Mouse (Mus musculus): Measurements from ENCODE around the gene Ttll11. TPM values are rescaled to one million over a fixed set of nuclear protein-coding genes. Genes with fewer than 3 reads are reported as not detected.
A peak's percentile ranks its signal among the peaks of the same experiment; 100 is the strongest.

Gene Ttll11
- polyA plus RNA-seq, 1 experiment from 2014 or later, result 1.5 TPM

GRCm38 (mm10) chr2:35854877-35855276, 124.8 kb downstream of the Ttll11 start:
- no peaks in the 10 kb centered on the region for H3K27me3 ChIP-seq (ENCODE audit: insufficient read depth, low read length)
- H3K4me3 ChIP-seq (replicated peaks; ENCODE audit: low read depth, low read length), result no peak overlapping the region
- ATAC-seq (replicated peaks; ENCODE audit: low FRiP score, low read depth) (no peak), DNase-seq (ENCODE audit: low spot score) (peak; percentile 34)
- 32% methylated on average over 5 of the region's 5 CpGs for WGBS
- no peaks in the 10 kb centered on the region for H3K36me3 ChIP-seq (ENCODE audit: insufficient read depth, low read length)
- TF ChIP-seq CTCF (IDR thresholded peaks at IDR 0.05; ENCODE audit: low read depth), result peak; percentile 47
- no peaks in the 10 kb centered on the region for H3K4me1 ChIP-seq (replicated peaks; ENCODE audit: insufficient read depth, low read length)
- H3K9ac ChIP-seq (ENCODE audit: low read depth, low read length), result no peak overlapping the region
- H3K4me2 ChIP-seq (ENCODE audit: low read length), result no peak overlapping the region
- no peak overlapping the region for H3K27ac ChIP-seq
- no peaks in the 10 kb centered on the region for H3K9me3 ChIP-seq (replicated peaks; ENCODE audit: low read length)

DNA sequence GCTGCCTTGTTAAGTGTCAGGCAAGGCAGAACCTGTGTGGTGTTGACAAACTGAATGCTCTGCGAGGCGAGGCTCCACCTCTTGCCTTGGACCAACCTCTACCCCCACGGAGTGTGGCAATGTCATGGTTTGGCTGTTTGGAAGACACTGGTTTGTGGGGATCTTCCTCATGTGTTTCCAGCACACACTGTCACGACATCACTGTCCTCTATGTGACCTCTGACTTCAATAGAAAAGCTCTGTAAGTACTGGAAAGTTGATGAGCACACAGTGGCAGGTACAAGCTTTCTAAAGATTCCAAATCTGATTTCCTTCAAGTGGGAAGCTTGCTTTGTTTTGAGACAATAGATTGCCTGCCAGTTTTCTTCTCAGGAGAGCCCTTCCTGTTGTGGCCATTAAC, 126.7 kb downstream of the Ttll11 start:
- H3K9me3 ChIP-seq (replicated peaks; ENCODE audit: low read length), result no peaks in the 10 kb centered on the region
- WGBS, result 74% methylated on average over 4 of the region's 4 CpGs
- ATAC-seq (replicated peaks; ENCODE audit: low FRiP score, low read depth) (no peak), DNase-seq (ENCODE audit: low spot score) (no peak)
- no peak overlapping the region for H3K27ac ChIP-seq
- TF ChIP-seq CTCF (IDR thresholded peaks at IDR 0.05; ENCODE audit: low read depth), result no peak
- H3K36me3 ChIP-seq (ENCODE audit: insufficient read depth, low read length), result no peaks in the 10 kb centered on the region
- H3K4me3 ChIP-seq (replicated peaks; ENCODE audit: low read depth, low read length), result no peak overlapping the region
- no peak overlapping the region for H3K9ac ChIP-seq (ENCODE audit: low read depth, low read length)
- H3K4me1 ChIP-seq (replicated peaks; ENCODE audit: insufficient read depth, low read length), result no peaks in the 10 kb centered on the region
- H3K27me3 ChIP-seq (ENCODE audit: insufficient read depth, low read length), result no peaks in the 10 kb centered on the region
- no peak overlapping the region for H3K4me2 ChIP-seq (ENCODE audit: low read length)

- Histone ChIP-seq H3K9ac (ENCODE audit: low read depth, low read length) (no peak overlapping the region), H3K9me3 (replicated peaks; ENCODE audit: low read length) (no peaks in the 10 kb centered on the region), H3K27ac (no peak overlapping the region), H3K4me1 (replicated peaks; ENCODE audit: insufficient read depth, low read length) (no peaks in the 10 kb centered on the region), H3K36me3 (ENCODE audit: insufficient read depth, low read length) (no peaks in the 10 kb centered on the region), H3K27me3 (ENCODE audit: insufficient read depth, low read length) (no peaks in the 10 kb centered on the region), H3K4me3 (replicated peaks; ENCODE audit: low read depth, low read length) (no peak overlapping the region), H3K4me2 (ENCODE audit: low read length) (peak overlapping the region; percentile 31; the same call in 1 of the 2 replicates)
- WGBS, result 32% methylated on average over 3 of the region's 3 CpGs
- ATAC-seq (replicated peaks; ENCODE audit: low FRiP score, low read depth) (no peak), DNase-seq (ENCODE audit: low spot score) (peak; percentile 41)
- no peak for TF ChIP-seq CTCF (IDR thresholded peaks at IDR 0.05; ENCODE audit: low read depth)
These were observed 127.6 kb downstream of the Ttll11 start for GRCm38 (mm10) chr2:35852164-35852509.

DNA sequence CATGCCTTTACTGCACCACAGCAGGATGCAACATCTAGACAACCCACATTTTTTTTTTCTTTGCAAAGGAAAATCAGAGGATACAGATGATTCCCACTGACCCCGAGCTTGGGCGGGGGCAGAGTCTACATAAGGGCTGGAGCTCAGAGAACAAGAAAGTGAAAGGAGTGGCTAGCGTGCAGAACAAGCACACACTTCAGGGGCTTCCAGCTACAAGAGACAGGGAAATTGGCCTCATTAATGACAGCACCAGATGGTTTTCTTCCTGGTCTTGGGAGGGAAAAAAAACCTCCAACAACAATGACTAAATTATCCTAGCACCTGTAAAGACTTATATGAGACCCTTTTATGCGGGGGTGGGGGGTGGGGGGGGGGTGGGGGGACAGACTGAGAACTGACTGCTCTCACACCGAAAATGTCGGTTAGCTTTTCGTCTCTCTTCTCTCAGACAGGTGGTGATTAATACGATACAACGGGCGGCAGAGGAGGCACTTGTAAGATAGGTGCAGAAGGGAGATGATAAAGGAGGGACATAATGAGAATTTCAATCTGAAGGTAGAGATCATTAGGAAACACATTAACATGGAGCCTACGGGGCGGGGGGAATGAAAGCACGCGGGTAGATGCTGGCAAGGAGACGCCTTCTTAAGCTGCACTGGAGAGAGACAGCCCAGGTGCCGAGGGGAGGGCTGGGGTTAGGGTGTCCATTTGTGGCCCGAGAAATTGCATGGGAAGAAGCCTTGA, 128.1 kb downstream of the Ttll11 start:
- Histone ChIP-seq H3K36me3 (ENCODE audit: insufficient read depth, low read length) (no peaks in the 10 kb centered on the region), H3K27ac (no peak overlapping the region), H3K4me2 (ENCODE audit: low read length) (peak overlapping the region; percentile 31), H3K27me3 (ENCODE audit: insufficient read depth, low read length) (no peaks in the 10 kb centered on the region), H3K9me3 (replicated peaks; ENCODE audit: low read length) (no peaks in the 10 kb centered on the region), H3K4me3 (replicated peaks; ENCODE audit: low read depth, low read length) (no peak overlapping the region), H3K9ac (ENCODE audit: low read depth, low read length) (no peak overlapping the region), H3K4me1 (replicated peaks; ENCODE audit: insufficient read depth, low read length) (no peaks in the 10 kb centered on the region)
- no peak for TF ChIP-seq CTCF (IDR thresholded peaks at IDR 0.05; ENCODE audit: low read depth)
- ATAC-seq (replicated peaks; ENCODE audit: low FRiP score, low read depth) (no peak; the same call in 1 of the 2 replicates), DNase-seq (ENCODE audit: low spot score) (peak; percentile 65)
- 13% methylated on average over 17 of the region's 17 CpGs for WGBS

GRCm38 (mm10) chr2:35849632-35850230, 130.0 kb downstream of the Ttll11 start:
- no peak overlapping the region for H3K27ac ChIP-seq
- no peaks in the 10 kb centered on the region for H3K27me3 ChIP-seq (ENCODE audit: insufficient read depth, low read length)
- 24% methylated on average over 10 of the region's 10 CpGs for WGBS
- no peaks in the 10 kb centered on the region for H3K4me1 ChIP-seq (replicated peaks; ENCODE audit: insufficient read depth, low read length)
- ATAC-seq (replicated peaks; ENCODE audit: low FRiP score, low read depth) (0 out of 2 replicates have a peak, but pooled peaks have one; percentile 50), DNase-seq (ENCODE audit: low spot score) (no peak)
- no peaks in the 10 kb centered on the region for H3K9me3 ChIP-seq (replicated peaks; ENCODE audit: low read length)
- H3K4me3 ChIP-seq (replicated peaks; ENCODE audit: low read depth, low read length), result no peak overlapping the region
- no peak overlapping the region for H3K9ac ChIP-seq (ENCODE audit: low read depth, low read length)
- TF ChIP-seq CTCF (IDR thresholded peaks at IDR 0.05; ENCODE audit: low read depth), result no peak
- H3K4me2 ChIP-seq (ENCODE audit: low read length), result no peak overlapping the region
- no peaks in the 10 kb centered on the region for H3K36me3 ChIP-seq (ENCODE audit: insufficient read depth, low read length)

DNA sequence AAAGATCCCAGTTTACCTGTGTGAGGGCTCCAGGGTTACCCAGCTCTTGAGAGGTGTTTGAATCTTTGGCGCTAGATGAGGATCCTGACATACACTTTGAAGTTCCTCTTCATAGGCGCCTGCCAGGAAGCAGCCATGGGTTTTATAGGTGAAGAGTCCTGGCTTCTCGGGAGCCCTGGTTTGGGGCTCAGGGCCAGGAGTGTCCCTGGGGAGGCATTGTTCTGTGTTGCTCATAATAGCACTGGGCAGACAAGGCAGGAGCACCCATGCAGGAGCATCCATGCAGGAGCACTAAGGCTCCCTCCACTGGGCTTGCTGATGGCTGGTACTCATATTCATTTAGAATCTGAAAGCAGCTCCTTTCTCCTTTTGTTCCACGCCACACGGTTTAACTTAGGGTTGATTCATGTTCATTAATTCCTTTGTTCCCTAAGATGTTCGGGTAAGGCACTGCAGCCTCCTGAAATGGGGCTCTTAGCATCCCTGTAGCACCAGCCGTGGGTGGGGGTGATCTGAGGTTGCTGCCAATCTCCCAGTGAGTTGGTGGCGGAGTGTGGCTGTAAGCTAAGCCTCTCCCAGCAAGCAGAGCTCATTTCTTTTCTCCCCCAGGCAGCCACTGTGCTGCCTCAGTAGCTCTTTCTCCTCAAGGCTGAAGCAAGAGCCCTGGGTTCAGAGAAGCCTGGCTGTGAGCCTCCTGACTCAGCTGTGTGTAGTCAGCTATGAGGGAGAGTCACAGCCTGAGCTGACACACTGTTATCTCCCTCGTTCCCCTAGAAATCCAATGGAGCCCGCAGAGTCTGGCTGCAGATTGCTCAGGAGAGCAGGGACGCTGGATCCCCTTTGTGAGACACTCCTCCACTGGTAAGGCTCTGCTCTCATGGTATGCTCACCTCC, 133.9 kb downstream of the Ttll11 start:
- Histone ChIP-seq H3K36me3 (ENCODE audit: insufficient read depth, low read length) (no peaks in the 10 kb centered on the region), H3K4me1 (replicated peaks; ENCODE audit: insufficient read depth, low read length) (0 out of 2 replicates have a peak, but pooled peaks cover 8% of the 10 kb centered on the region), H3K9me3 (replicated peaks; ENCODE audit: low read length) (no peaks in the 10 kb centered on the region), H3K9ac (ENCODE audit: low read depth, low read length) (no peak overlapping the region), H3K4me3 (replicated peaks; ENCODE audit: low read depth, low read length) (no peak overlapping the region), H3K27me3 (ENCODE audit: insufficient read depth, low read length) (no peaks in the 10 kb centered on the region), H3K27ac (no peak overlapping the region), H3K4me2 (ENCODE audit: low read length) (no peak overlapping the region)
- no peak for DNase-seq (ENCODE audit: low spot score)
- TF ChIP-seq CTCF (IDR thresholded peaks at IDR 0.05; ENCODE audit: low read depth), result no peak
- ATAC-seq (replicated peaks; ENCODE audit: low FRiP score, low read depth), result no peak
- WGBS, result 62% methylated on average over 11 of the region's 11 CpGs
